Mouse (Mus musculus): ENCODE measurements at regions not wholly inside any gene's neighbourhood (a gene's known extent, or its start where the extent isn't known, plus 50 kb on each side); places are given as distances from the start of the nearest gene placed in this dataset.

- Histone ChIP-seq H3K27ac (ENCODE audit: low read depth, low read length) (no peak overlapping the region), H3K4me3 (ENCODE audit: low read depth, low read length) (no peak overlapping the region), H3K4me2 (ENCODE audit: low read depth, low read length, severe bottlenecking) (no peak overlapping the region), H3K4me1 (replicated peaks; ENCODE audit: control insufficient read depth, insufficient read depth, low read length) (0 out of 2 replicates have a peak, but pooled peaks cover 2% of the 10 kb centered on the region), H3K9me3 (ENCODE audit: control insufficient read depth, low read length) (no peaks in the 10 kb centered on the region), H3K36me3 (ENCODE audit: control insufficient read depth, insufficient read depth, low read length) (no peaks in the 10 kb centered on the region), H3K27me3 (ENCODE audit: control insufficient read depth, insufficient read depth, low read length) (no peaks in the 10 kb centered on the region), H3K9ac (ENCODE audit: low read length) (no peak overlapping the region)
- ATAC-seq (replicated peaks; ENCODE audit: low FRiP score) (no peak), DNase-seq (ENCODE audit: low spot score) (no peak)
- 89% methylated on average over 4 of the region's 4 CpGs for WGBS
These were observed 71.5 kb upstream of the Sipa1l1 start for GRCm38 (mm10) chr12:82097620-82098019.

GRCm38 (mm10) chr12:82104211-82104610 lies 64.9 kb upstream of the Sipa1l1 start:
- Histone ChIP-seq H3K4me2 (ENCODE audit: low read depth, low read length, severe bottlenecking) (no peak overlapping the region), H3K27ac (ENCODE audit: low read depth, low read length) (no peak overlapping the region), H3K9ac (ENCODE audit: low read length) (no peak overlapping the region), H3K27me3 (ENCODE audit: control insufficient read depth, insufficient read depth, low read length) (no peaks in the 10 kb centered on the region), H3K4me3 (ENCODE audit: low read depth, low read length) (no peak overlapping the region), H3K9me3 (ENCODE audit: control insufficient read depth, low read length) (no peaks in the 10 kb centered on the region; the same call in 1 of the 2 replicates), H3K4me1 (replicated peaks; ENCODE audit: control insufficient read depth, insufficient read depth, low read length) (no peaks in the 10 kb centered on the region), H3K36me3 (ENCODE audit: control insufficient read depth, insufficient read depth, low read length) (no peaks in the 10 kb centered on the region)
- 88% methylated on average over 10 of the region's 10 CpGs for WGBS
- ATAC-seq (replicated peaks; ENCODE audit: low FRiP score): no peak
- DNase-seq (ENCODE audit: low spot score): no peak

- H3K27me3 ChIP-seq (ENCODE audit: control insufficient read depth, insufficient read depth, low read length): no peaks in the 10 kb centered on the region
- H3K9ac ChIP-seq (ENCODE audit: low read length): no peak overlapping the region
- DNase-seq (ENCODE audit: low spot score) (no peak), ATAC-seq (replicated peaks; ENCODE audit: low FRiP score) (no peak)
- no peak overlapping the region for H3K27ac ChIP-seq (ENCODE audit: low read depth, low read length)
- H3K9me3 ChIP-seq (ENCODE audit: control insufficient read depth, low read length): no peaks in the 10 kb centered on the region; the same call in 1 of the 2 replicates
- H3K4me2 ChIP-seq (ENCODE audit: low read depth, low read length, severe bottlenecking): no peak overlapping the region
- no peak overlapping the region for H3K4me3 ChIP-seq (ENCODE audit: low read depth, low read length)
- no peaks in the 10 kb centered on the region for H3K36me3 ChIP-seq (ENCODE audit: control insufficient read depth, insufficient read depth, low read length)
- no peaks in the 10 kb centered on the region for H3K4me1 ChIP-seq (replicated peaks; ENCODE audit: control insufficient read depth, insufficient read depth, low read length)
- WGBS: 88% methylated on average over 17 of the region's 17 CpGs
These were observed 63.7 kb upstream of the Sipa1l1 start for GRCm38 (mm10) chr12:82105184-82106031.

GRCm38 (mm10) chr12:82115766-82116165 lies 53.4 kb upstream of the Sipa1l1 start:
- H3K4me1 ChIP-seq (replicated peaks; ENCODE audit: control insufficient read depth, insufficient read depth, low read length): no peaks in the 10 kb centered on the region
- DNase-seq (ENCODE audit: low spot score) (no peak), ATAC-seq (replicated peaks; ENCODE audit: low FRiP score) (no peak)
- H3K9me3 ChIP-seq (ENCODE audit: control insufficient read depth, low read length): no peaks in the 10 kb centered on the region
- 71% methylated on average over 7 of the region's 7 CpGs for WGBS
- H3K27me3 ChIP-seq (ENCODE audit: control insufficient read depth, insufficient read depth, low read length): no peaks in the 10 kb centered on the region
- no peak overlapping the region for H3K4me3 ChIP-seq (ENCODE audit: low read depth, low read length)
- H3K36me3 ChIP-seq (ENCODE audit: control insufficient read depth, insufficient read depth, low read length): no peaks in the 10 kb centered on the region
- H3K9ac ChIP-seq (ENCODE audit: low read length): no peak overlapping the region
- H3K27ac ChIP-seq (ENCODE audit: low read depth, low read length): no peak overlapping the region
- H3K4me2 ChIP-seq (ENCODE audit: low read depth, low read length, severe bottlenecking): no peak overlapping the region
